Mouse (Mus musculus): ENCODE data around the gene Tpra1. TPM values are rescaled to one million over a fixed set of nuclear protein-coding genes. Genes with fewer than 3 reads are reported as not detected.

Tpra1 gene
- total and polyA plus RNA-seq, 2 experiments from 2014 or later, result 41.4 to 45.0 TPM

DNA sequence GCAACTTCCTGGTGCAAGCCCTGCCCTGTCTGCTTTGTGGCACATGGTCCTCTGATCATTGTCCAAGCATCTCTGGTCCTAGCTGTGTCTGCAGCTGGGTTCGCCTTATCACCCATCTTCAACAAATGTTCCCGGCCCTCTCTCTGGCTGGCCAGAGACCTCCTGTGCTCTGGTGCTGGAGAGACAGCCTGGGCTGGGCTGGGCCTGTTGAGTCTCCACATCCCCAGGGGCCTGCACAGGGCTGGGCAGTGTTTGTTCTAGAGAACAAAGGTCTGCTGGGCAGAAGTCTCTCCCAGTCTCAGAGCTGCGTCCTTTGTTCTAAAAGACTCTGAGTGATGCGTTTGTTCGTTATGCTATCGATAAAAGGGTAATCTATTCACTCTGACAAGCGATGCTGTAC lies 28.0 kb downstream of the Tpra1 start:
- DNase-seq, result no peak
- Histone ChIP-seq H3K4me1 (ENCODE audit: insufficient read depth) (peaks cover 17% of the 10 kb centered on the region), H3K4me2 (ENCODE audit: low read depth) (no peak overlapping the region), H3K9me3 (ENCODE audit: low read length) (no peaks in the 10 kb centered on the region), H3K27me3 (ENCODE audit: insufficient read depth, low read length) (0 out of 2 replicates have a peak, but pooled peaks cover 4% of the 10 kb centered on the region), H3K4me3 (ENCODE audit: low read depth, low read length) (no peak overlapping the region), H3K27ac (ENCODE audit: low read depth, low read length) (no peak overlapping the region), H3K9ac (no peak overlapping the region), H3K36me3 (ENCODE audit: insufficient read depth) (no peaks in the 10 kb centered on the region)
- ATAC-seq, result no peak
- WGBS, result 46% methylated on average over 7 of the region's 7 CpGs
- no peak for TF ChIP-seq CTCF (IDR thresholded peaks at IDR 0.05; ENCODE audit: low read depth)

DNA sequence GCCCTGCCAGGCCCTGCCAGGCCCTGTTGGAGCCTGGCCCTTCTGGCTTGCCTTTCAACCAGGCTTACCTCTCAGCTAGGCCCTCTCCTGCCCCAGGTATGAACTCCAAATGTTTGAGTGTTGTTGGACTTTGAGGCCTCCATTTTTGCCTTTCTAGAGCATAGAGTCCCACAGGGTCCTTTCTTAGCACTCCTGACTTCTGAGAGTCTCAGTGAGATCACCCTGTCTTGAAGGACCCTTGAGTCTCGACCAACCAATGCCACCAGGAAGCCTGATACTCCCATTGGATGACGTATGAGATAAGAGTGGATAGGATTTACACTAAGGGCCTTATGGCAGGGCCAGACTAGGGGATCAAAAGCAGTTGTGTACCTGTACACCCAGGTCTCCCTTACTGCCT lies 29.4 kb downstream of the Tpra1 start:
- no peak for TF ChIP-seq CTCF (IDR thresholded peaks at IDR 0.05; ENCODE audit: low read depth)
- Histone ChIP-seq H3K4me1 (ENCODE audit: insufficient read depth) (peaks cover 7% of the 10 kb centered on the region), H3K36me3 (ENCODE audit: insufficient read depth) (no peaks in the 10 kb centered on the region), H3K4me3 (ENCODE audit: low read depth, low read length) (no peak overlapping the region), H3K27ac (ENCODE audit: low read depth, low read length) (no peak overlapping the region), H3K9me3 (ENCODE audit: low read length) (no peaks in the 10 kb centered on the region), H3K27me3 (ENCODE audit: insufficient read depth, low read length) (0 out of 2 replicates have a peak, but pooled peaks cover 4% of the 10 kb centered on the region), H3K4me2 (ENCODE audit: low read depth) (no peak overlapping the region), H3K9ac (no peak overlapping the region)
- DNase-seq, result no peak
- no peak for ATAC-seq
- WGBS, result 89% methylated on average over 2 of the region's 2 CpGs

DNA sequence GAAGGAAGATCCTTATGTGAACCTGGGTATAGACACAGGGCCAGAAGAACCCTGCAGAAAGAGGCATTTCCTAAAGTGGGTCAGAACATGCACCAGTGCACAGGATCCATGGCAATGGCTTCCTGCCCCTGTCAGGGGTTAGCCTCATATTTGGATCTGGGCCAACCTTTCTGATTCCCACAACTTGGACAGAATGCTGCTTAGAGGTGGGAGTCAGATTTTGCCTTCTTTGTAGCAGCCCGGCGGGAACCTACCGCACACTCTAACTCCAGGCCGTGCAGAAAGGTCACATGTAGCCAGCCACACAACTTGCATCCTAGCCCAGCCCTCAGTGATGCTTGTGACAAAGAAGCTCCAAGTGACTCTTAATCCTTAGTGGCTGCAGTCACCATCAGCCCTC lies 32.1 kb downstream of the Tpra1 start:
- Histone ChIP-seq H3K27ac (ENCODE audit: low read depth, low read length) (no peak overlapping the region), H3K9me3 (ENCODE audit: low read length) (no peaks in the 10 kb centered on the region), H3K4me1 (ENCODE audit: insufficient read depth) (peaks cover 30% of the 10 kb centered on the region), H3K27me3 (ENCODE audit: insufficient read depth, low read length) (0 out of 2 replicates have a peak, but pooled peaks cover 4% of the 10 kb centered on the region), H3K4me3 (ENCODE audit: low read depth, low read length) (no peak overlapping the region), H3K4me2 (ENCODE audit: low read depth) (no peak overlapping the region), H3K9ac (no peak overlapping the region), H3K36me3 (ENCODE audit: insufficient read depth) (no peaks in the 10 kb centered on the region)
- no peak for ATAC-seq
- no peak for DNase-seq
- TF ChIP-seq CTCF (IDR thresholded peaks at IDR 0.05; ENCODE audit: low read depth), result no peak
- WGBS, result 43% methylated on average over 4 of the region's 4 CpGs

DNA sequence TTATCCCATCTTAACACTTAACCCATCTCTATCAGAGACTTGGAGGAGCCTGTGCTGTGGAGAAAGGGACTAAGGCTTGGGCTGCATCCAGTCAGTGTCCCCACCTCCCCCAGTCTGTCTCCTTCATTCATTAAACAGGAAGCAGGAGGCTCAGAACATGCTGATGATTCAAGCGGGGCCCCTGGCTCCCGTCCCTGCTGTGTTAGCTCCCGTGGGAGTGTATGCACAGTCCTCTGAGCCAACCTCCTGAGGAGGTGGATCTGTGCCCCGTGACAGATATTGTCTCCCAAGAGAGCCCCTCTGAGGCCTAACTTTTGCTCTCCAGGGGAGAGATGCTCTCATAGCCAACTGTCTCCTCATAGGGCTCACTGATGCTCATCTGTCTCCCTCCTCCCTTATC lies 32.8 kb downstream of the Tpra1 start:
- 26% methylated on average over 4 of the region's 4 CpGs for WGBS
- Histone ChIP-seq H3K27ac (ENCODE audit: low read depth, low read length) (no peak overlapping the region), H3K4me1 (ENCODE audit: insufficient read depth) (peaks cover 32% of the 10 kb centered on the region)

DNA sequence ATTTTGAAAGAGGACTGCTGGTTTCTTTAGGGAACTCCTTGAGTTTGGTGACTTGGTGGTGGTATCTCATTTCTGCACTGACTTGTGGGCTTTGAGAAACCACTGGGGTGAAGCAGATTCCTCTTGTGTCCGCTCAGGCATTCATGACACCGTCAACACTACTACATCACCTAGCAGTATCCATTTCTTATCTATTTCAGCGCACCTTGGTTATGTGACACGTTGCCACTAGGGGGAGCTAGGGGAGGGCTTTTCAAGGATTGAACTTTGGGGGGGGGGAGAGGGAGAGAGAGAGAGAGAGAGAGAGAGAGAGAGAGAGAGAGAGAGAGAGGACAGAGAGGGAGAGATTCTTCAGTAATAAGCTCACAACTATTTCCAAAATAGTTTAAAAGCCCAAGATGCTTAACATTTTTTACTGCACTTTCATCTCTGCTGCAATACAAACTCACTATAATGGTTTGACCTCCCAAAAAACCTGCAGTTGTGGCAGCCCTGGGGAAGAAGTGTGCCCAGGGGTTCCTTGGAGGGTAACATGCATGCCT lies 33.8 kb downstream of the Tpra1 start:
- DNase-seq (peak; percentile 87), ATAC-seq (no peak)
- 6% methylated on average over 4 of the region's 4 CpGs for WGBS
- no peak overlapping the region for H3K4me2 ChIP-seq (ENCODE audit: low read depth)
- TF ChIP-seq CTCF (IDR thresholded peaks at IDR 0.05; ENCODE audit: low read depth), result peak; percentile 81
- no peaks in the 10 kb centered on the region for H3K9me3 ChIP-seq (ENCODE audit: low read length)
- no peak overlapping the region for H3K27ac ChIP-seq (ENCODE audit: low read depth, low read length)
- H3K4me3 ChIP-seq (ENCODE audit: low read depth, low read length), result no peak overlapping the region
- no peak overlapping the region for H3K9ac ChIP-seq
- H3K4me1 ChIP-seq (ENCODE audit: insufficient read depth), result peaks cover 36% of the 10 kb centered on the region
- no peaks in the 10 kb centered on the region for H3K36me3 ChIP-seq (ENCODE audit: insufficient read depth)
- H3K27me3 ChIP-seq (ENCODE audit: insufficient read depth, low read length), result 0 out of 2 replicates have a peak, but pooled peaks cover 4% of the 10 kb centered on the region

More for the DNA sequence above, 32.8 kb downstream of the Tpra1 start:
- H3K36me3 ChIP-seq (ENCODE audit: insufficient read depth), result no peaks in the 10 kb centered on the region
- H3K4me2 ChIP-seq (ENCODE audit: low read depth), result no peak overlapping the region
- 0 out of 2 replicates have a peak, but pooled peaks cover 4% of the 10 kb centered on the region for H3K27me3 ChIP-seq (ENCODE audit: insufficient read depth, low read length)
- TF ChIP-seq CTCF (IDR thresholded peaks at IDR 0.05; ENCODE audit: low read depth), result no peak
- ATAC-seq (no peak), DNase-seq (no peak)
- H3K9me3 ChIP-seq (ENCODE audit: low read length), result no peaks in the 10 kb centered on the region
- no peak overlapping the region for H3K4me3 ChIP-seq (ENCODE audit: low read depth, low read length)
- H3K9ac ChIP-seq, result no peak overlapping the region

DNA sequence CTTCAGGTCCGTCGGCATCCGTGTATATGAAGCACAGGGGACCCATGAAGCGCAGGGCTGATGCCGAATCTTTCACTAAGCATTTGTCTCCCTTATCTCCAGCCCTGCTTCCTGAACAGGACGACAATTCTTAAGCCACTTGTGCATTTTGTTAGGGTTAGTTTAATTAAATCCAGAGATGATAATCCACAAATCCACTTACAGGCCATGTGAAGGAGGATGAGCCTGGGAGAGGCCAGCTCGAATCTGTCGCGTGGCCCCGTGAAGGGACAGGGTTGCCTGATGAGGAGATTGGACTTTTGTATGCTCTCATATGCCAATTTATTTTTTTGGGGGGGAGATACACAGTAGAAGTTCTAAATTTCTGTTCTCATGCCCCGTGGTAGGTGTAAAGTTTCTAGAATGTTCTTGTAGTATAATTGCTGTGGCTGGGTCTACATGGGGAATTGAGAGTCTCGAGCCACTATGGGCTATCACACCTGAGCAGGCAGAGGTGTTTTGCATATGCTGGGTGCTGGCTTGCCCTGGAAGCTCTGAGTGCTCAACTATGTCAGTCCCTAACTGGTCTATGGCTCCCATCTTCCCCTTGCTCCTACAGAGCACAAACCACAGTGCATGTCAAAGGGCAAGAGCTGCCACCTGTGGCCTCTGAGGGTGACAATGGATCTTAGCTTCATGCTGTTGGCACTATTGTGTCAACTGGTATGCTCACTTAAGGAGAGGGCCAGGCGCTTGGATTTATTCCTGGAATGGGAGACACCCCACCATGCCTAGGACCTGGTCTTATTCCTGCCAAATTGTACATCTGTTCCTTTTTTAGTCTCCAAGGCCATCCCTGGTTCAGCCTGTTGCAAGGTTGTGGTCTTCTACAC lies 34.5 kb downstream of the Tpra1 start:
- 63% methylated on average over 13 of the region's 13 CpGs for WGBS
- H3K27me3 ChIP-seq (ENCODE audit: insufficient read depth, low read length), result 0 out of 2 replicates have a peak, but pooled peaks cover 4% of the 10 kb centered on the region
- H3K9ac ChIP-seq, result no peak overlapping the region
- no peaks in the 10 kb centered on the region for H3K36me3 ChIP-seq (ENCODE audit: insufficient read depth)
- peaks cover 42% of the 10 kb centered on the region for H3K4me1 ChIP-seq (ENCODE audit: insufficient read depth)
- DNase-seq, result no peak
- no peak overlapping the region for H3K27ac ChIP-seq (ENCODE audit: low read depth, low read length)
- no peak for TF ChIP-seq CTCF (IDR thresholded peaks at IDR 0.05; ENCODE audit: low read depth)
- ATAC-seq, result no peak
- no peak overlapping the region for H3K4me2 ChIP-seq (ENCODE audit: low read depth)
- H3K4me3 ChIP-seq (ENCODE audit: low read depth, low read length), result no peak overlapping the region
- no peaks in the 10 kb centered on the region for H3K9me3 ChIP-seq (ENCODE audit: low read length)

DNA sequence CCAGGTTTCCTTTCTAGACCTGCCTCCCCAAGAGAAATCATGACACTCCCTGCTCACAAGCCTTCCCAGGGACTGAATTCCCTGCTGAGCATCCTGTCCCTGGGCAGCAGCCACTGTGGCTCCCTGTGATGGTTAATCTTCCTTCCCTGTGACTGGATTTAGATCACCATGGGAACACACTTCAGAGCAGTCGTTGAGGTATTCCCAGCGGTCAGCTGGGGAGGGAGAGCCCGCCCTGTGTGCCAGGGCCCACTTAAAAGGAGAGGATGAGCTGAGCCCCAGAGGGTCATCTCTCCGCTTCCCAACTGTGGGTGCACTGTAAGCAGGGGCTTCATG lies 35.1 kb downstream of the Tpra1 start:
- H3K27ac ChIP-seq (ENCODE audit: low read depth, low read length), result no peak overlapping the region

More for the DNA sequence above, 35.1 kb downstream of the Tpra1 start:
- Histone ChIP-seq H3K9me3 (ENCODE audit: low read length) (no peaks in the 10 kb centered on the region), H3K36me3 (ENCODE audit: insufficient read depth) (no peaks in the 10 kb centered on the region), H3K4me3 (ENCODE audit: low read depth, low read length) (no peak overlapping the region), H3K4me2 (ENCODE audit: low read depth) (no peak overlapping the region), H3K27me3 (ENCODE audit: insufficient read depth, low read length) (0 out of 2 replicates have a peak, but pooled peaks cover 4% of the 10 kb centered on the region), H3K4me1 (ENCODE audit: insufficient read depth) (peaks cover 47% of the 10 kb centered on the region), H3K9ac (no peak overlapping the region)
- WGBS, result 51% methylated on average over 4 of the region's 4 CpGs
- DNase-seq (no peak), ATAC-seq (no peak)
- no peak for TF ChIP-seq CTCF (IDR thresholded peaks at IDR 0.05; ENCODE audit: low read depth)

All from forebrain, postnatal 0 days (tissue).